Mouse (Mus musculus) neutrophil, adult 83 days (primary cell): ENCODE results near the gene Coa4. TPM values are rescaled to one million over a fixed set of nuclear protein-coding genes. Genes with fewer than 3 reads are reported as not detected.

Source experiments
- total RNA-seq, 2 experiments: library from RNA; stranded (reverse); gene quantifications; one replicate each; pipeline ENCODE4 v1.2.4; 2023

Coa4 gene
- total RNA-seq = 10 to 100 TPM; 19.0 to 20.7 TPM

GRCm38 (mm10) chr7:100536804-100537518, at the start of gene Coa4:
Gene Coa4, plus strand, starts transcription at chr7:100537071.

DNA sequence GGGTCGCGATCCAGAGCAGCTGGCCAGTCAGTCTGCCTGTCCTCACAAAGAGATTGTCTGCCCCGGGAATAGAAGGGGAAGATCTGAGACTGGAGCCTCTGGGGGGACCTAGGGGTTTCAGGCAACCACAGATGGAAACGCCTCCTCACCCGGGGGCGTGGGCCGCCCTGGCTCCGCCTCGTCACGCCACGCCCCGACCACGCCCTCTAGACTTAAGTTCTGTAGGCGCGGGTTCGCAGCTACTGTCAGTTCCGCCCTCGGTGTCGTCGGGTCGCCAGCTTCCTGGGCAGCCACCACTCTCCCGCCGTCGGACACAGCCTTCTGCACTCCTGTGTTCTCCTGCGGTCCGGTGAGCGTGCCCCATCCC, 43.8 kb upstream of the Coa4 start, which contains the start of gene Ucp2:
TSS of gene Ucp2 (plus strand) at position 221 of the 367 bp plus-strand sequence.

DNA sequence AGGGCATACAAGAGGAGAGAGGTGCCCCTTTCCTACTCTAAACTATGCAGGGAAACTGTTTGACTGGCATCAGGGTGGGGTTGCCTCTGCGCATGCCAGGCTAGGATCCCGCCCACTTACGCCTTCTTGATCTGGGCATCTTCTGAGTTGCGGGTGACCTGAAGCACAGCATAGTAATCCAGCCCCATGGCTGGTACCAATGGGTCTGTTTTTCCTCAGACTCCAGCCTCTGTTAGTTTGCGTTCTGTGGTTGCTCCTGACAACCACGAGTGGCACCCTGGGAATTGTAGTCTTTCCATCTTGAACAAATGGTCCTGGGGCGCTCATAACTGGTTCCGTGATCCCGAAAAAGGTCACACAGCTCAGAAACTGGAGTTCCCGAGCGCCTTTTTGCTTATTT, 22.3 kb upstream of the Coa4 start, which contains the start of gene Dnajb13:
TSS of gene Dnajb13 (minus strand) at position 388 of the 400 bp plus-strand sequence.

Other genes with a start within 250 kb of the Coa4 start
- 10 to 100 TPM; 25.1 to 26.4 TPM for gene C2cd3, start 164.8 kb upstream of the Coa4 start, total RNA-seq
- 10 to 100 TPM; 17.8 to 23.1 TPM for gene Ppme1, start 164.8 kb upstream of the Coa4 start, total RNA-seq
- gene Ucp3, start 64.1 kb upstream of the Coa4 start, total RNA-seq = under 1 TPM; 0.29 to 0.44 TPM
- 1,000 to 10,000 TPM; 1,485 to 1,491 TPM for gene Ucp2, start 43.7 kb upstream of the Coa4 start, total RNA-seq
- not detected for gene Dnajb13, start 22.1 kb upstream of the Coa4 start, total RNA-seq
- 100 to 1,000 TPM; 109 to 125 TPM for gene Rab6a, start 70.3 kb downstream of the Coa4 start, total RNA-seq
- gene Mrpl48, start 71.2 kb downstream of the Coa4 start, total RNA-seq = 10 to 100 TPM; 29.5 to 29.7 TPM
- gene Plekhb1, start 125.3 kb downstream of the Coa4 start, total RNA-seq = not detected
- 10 to 100 TPM; 35.8 to 38.2 TPM for gene Fam168a, start 169.6 kb downstream of the Coa4 start, total RNA-seq